Mouse (Mus musculus) liver, embryonic 11.5 days (tissue): ENCODE results near the gene Tmem143. TPM values are rescaled to one million over a fixed set of nuclear protein-coding genes. Genes with fewer than 3 reads are reported as not detected.

Source experiments
- ATAC-seq: fragments of 200-750 bp; cut with Nextera tagmentation; replicated peaks from 2 replicates; pipeline ENCODE4 v1.8.0; 2017; ENCODE audit warnings: moderate number of reproducible peaks, mild to moderate bottlenecking, moderate TSS enrichment, moderate library complexity; ENCODE audit not compliant: low FRiP score
- DNase-seq: peaks from one replicate; pipeline ENCODE4 v3.0.0-alpha.2; 2017; ENCODE audit warnings: low spot score
- H3K27ac ChIP-seq: fragments of 300-500 bp; sonication (generic); 2 replicates; pipeline ENCODE4 v1.5.1; 2014; ENCODE audit warnings: mild to moderate bottlenecking, low read depth, low read length, control low read depth
- H3K27me3 ChIP-seq: fragments of 300-500 bp; sonication (generic); replicated peaks from 2 replicates; pipeline ENCODE4 v1.6.1; 2014; ENCODE audit warnings: low read length, mixed read lengths; ENCODE audit not compliant: control insufficient read depth, insufficient read depth
- H3K36me3 ChIP-seq: fragments of 300-500 bp; sonication (generic); 2 replicates; pipeline ENCODE4 v1.6.1; 2014; ENCODE audit warnings: mild to moderate bottlenecking, low read length, moderate library complexity, mixed read lengths; ENCODE audit not compliant: control insufficient read depth, insufficient read depth
- H3K4me1 ChIP-seq: fragments of 300-500 bp; sonication (generic); replicated peaks from 2 replicates; pipeline ENCODE4 v1.6.1; 2014; ENCODE audit warnings: low read length, mixed read lengths; ENCODE audit not compliant: control insufficient read depth, insufficient read depth
- H3K4me2 ChIP-seq: fragments of 300-500 bp; sonication (generic); 2 replicates; pipeline ENCODE4 v1.6.1; 2014; ENCODE audit warnings: mild to moderate bottlenecking, control low read depth, moderate library complexity
- H3K4me3 ChIP-seq: fragments of 300-500 bp; sonication (generic); 2 replicates; pipeline ENCODE4 v1.5.1; 2014; ENCODE audit warnings: low read depth, low read length, control low read depth
- H3K9ac ChIP-seq: fragments of 300-500 bp; sonication (generic); 2 replicates; pipeline ENCODE4 v1.6.1; 2014; ENCODE audit warnings: low read depth, low read length, control low read depth
- H3K9me3 ChIP-seq: fragments of 300-500 bp; sonication (generic); 2 replicates; pipeline ENCODE4 v1.6.1; 2016; ENCODE audit warnings: low read length, inconsistent platforms, mixed read lengths; ENCODE audit not compliant: control insufficient read depth
- WGBS: fragments of 180-500 bp; shearing (Covaris S2); extraction: QIAGEN DNeasy Blood & Tissue Kit; methylation state at CpG from one replicate; pipeline ENCODE4 v1.1.7; 2014; 5-methylcytosine and 5-hydroxymethylcytosine counted together
- polyA plus RNA-seq: library from polyadenylated mRNA; unstranded; fragments of >200 nt; fragmentation: Nextera tagmentation; extraction: Ambion mirVana; gene quantifications from 2 replicates; pipeline ENCODE4 v1.2.1, GENCODE M21; 2014

The Tmem143 gene
- polyA plus RNA-seq, result 4.0 and 5.8 TPM in 2 replicates

GRCm38 (mm10) chr7:45896517-45897257, at the start of gene Tmem143, which contains the start of gene Syngr4:
TSS of gene Tmem143 (plus strand) at chr7:45896941.
TSS of gene Syngr4 (minus strand) at chr7:45896714.
- H3K9ac ChIP-seq, result peak within 1 kb of the TSS; percentile 80
- peak; percentile 95 for DNase-seq
- no peaks in the 10 kb centered on the region for H3K9me3 ChIP-seq
- no peaks in the 10 kb centered on the region for H3K27me3 ChIP-seq
- H3K36me3 ChIP-seq, result no peaks in the 10 kb centered on the region
- H3K4me3 ChIP-seq, result peak within 1 kb of the TSS; percentile 58
- peak within 1 kb of the TSS; percentile 70 for H3K27ac ChIP-seq
- H3K4me2 ChIP-seq, result peak within 1 kb of the TSS; percentile 77
- ATAC-seq, result peak; percentile 83
- peaks cover 6% of the 10 kb centered on the region for H3K4me1 ChIP-seq
- under 1% methylated on average over 40 of the region's 40 CpGs for WGBS

DNA sequence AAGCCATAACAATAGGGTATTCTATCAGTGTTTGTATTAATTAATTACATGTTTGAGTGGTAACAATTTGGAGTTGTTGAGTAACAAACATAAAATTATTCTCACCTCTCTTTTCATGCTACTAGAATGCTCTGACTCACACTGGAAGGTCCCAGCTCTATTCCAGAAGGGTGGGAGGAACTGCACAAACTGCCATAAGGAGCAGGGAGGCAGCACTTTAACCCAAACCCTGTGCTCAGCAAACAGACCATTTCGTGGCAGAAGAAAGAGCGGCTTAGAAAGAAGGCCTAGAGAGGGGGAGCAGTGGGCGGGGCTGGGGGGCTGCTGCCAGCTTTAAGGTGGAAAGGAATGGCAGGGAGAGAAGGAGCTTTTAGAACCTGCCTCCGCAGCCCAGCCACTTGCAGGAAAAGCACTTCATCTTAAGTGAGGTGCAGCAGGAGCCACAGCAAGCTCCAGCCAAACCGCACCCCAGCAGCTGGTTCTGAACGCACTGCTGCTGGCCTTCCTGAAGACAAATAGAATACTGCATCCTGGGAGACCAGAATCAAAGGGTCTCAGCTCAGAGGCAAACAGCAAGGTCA, 48.2 kb upstream of the Tmem143 start:
- 29% methylated on average over 6 of the region's 6 CpGs for WGBS
- Histone ChIP-seq H3K4me1 (no peaks in the 10 kb centered on the region), H3K9ac (no peak overlapping the region), H3K9me3 (no peaks in the 10 kb centered on the region), H3K4me3 (no peak overlapping the region), H3K4me2 (no peak overlapping the region), H3K36me3 (no peaks in the 10 kb centered on the region), H3K27ac (no peak overlapping the region), H3K27me3 (peaks cover 10% of the 10 kb centered on the region)
- ATAC-seq, result no peak
- no peak for DNase-seq

DNA sequence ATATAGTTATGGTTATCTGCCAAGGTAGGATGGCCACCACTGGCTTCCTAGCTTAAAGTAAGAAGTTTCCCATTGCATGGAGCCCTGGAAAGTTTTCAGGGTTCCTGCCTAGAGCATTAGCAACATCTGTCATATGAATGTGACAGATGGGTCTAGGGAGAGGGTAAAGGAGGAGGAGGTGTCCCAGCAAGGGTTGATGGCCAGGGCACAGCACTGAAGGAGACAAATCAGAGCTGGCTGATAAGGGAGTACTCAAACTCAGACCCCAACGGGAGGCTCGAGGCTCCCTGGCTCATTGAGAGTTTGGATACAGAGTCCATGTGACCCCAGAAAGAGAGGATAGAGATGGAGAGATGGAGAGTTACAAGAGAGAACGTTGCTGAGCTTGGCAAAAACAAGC, 46.1 kb upstream of the Tmem143 start:
- WGBS, result 55% methylated on average over 3 of the region's 3 CpGs
- Histone ChIP-seq H3K27me3 (peaks cover 14% of the 10 kb centered on the region), H3K27ac (no peak overlapping the region)

GRCm38 (mm10) chr7:45853089-45853488, 43.7 kb upstream of the Tmem143 start:
- Histone ChIP-seq H3K27me3 (peaks cover 34% of the 10 kb centered on the region), H3K27ac (no peak overlapping the region), H3K36me3 (no peaks in the 10 kb centered on the region), H3K9ac (no peak overlapping the region), H3K4me2 (no peak overlapping the region), H3K9me3 (no peaks in the 10 kb centered on the region), H3K4me1 (0 out of 2 replicates have a peak, but pooled peaks cover 2% of the 10 kb centered on the region), H3K4me3 (no peak overlapping the region)
- 79% methylated on average over 12 of the region's 12 CpGs for WGBS
- DNase-seq, result no peak
- ATAC-seq, result no peak

More for the DNA sequence above, 46.1 kb upstream of the Tmem143 start:
- Histone ChIP-seq H3K36me3 (no peaks in the 10 kb centered on the region), H3K4me2 (no peak overlapping the region), H3K9ac (no peak overlapping the region), H3K9me3 (no peaks in the 10 kb centered on the region), H3K4me1 (no peaks in the 10 kb centered on the region), H3K4me3 (no peak overlapping the region)
- DNase-seq (no peak), ATAC-seq (no peak)

- ATAC-seq (no peak), DNase-seq (no peak)
- Histone ChIP-seq H3K36me3 (no peaks in the 10 kb centered on the region), H3K9ac (no peak overlapping the region), H3K27ac (no peak overlapping the region), H3K27me3 (peaks cover 50% of the 10 kb centered on the region), H3K4me1 (0 out of 2 replicates have a peak, but pooled peaks cover 2% of the 10 kb centered on the region), H3K4me3 (peak overlapping the region; percentile 28), H3K4me2 (peak overlapping the region; percentile 58), H3K9me3 (no peaks in the 10 kb centered on the region)
- WGBS, result 4% methylated on average over 30 of the region's 30 CpGs
Observed at GRCm38 (mm10) chr7:45856950-45857901, 39.5 kb upstream of the Tmem143 start.

GRCm38 (mm10) chr7:45859008-45859407, 37.7 kb upstream of the Tmem143 start:
- Histone ChIP-seq H3K27me3 (peaks cover 56% of the 10 kb centered on the region), H3K27ac (no peak overlapping the region), H3K4me2 (no peak overlapping the region), H3K9me3 (no peaks in the 10 kb centered on the region), H3K36me3 (no peaks in the 10 kb centered on the region), H3K9ac (no peak overlapping the region), H3K4me1 (0 out of 2 replicates have a peak, but pooled peaks cover 2% of the 10 kb centered on the region), H3K4me3 (no peak overlapping the region)
- 46% methylated on average over 4 of the region's 4 CpGs for WGBS
- DNase-seq, result no peak
- no peak for ATAC-seq

DNA sequence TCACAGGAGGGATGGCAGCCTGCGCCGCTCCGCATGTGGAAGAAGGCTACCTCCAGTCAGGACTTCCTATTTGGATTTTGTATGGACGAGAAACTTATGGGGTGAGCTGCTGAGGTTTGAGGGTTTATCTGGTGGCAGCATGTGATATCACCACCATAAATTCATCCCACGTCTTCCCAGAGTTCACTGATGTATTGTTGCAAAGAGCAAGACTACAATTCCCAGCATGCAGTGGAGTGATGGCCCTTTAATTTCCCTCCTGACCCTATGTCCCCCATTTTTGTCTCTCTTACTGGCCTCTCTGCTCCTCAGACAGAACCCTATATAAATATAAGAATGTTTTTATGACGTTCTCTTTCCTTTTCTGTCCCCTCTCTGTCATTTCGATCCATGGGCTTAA, 33.9 kb upstream of the Tmem143 start:
- H3K36me3 ChIP-seq, result no peaks in the 10 kb centered on the region
- no peaks in the 10 kb centered on the region for H3K9me3 ChIP-seq
- H3K27ac ChIP-seq, result no peak overlapping the region
- H3K4me1 ChIP-seq, result peaks cover 3% of the 10 kb centered on the region; the same call in 1 of the 2 replicates
- no peak overlapping the region for H3K4me2 ChIP-seq
- no peak overlapping the region for H3K9ac ChIP-seq
- ATAC-seq, result no peak
- no peak for DNase-seq
- 79% methylated on average over 7 of the region's 7 CpGs for whole genome bisulfite sequencing
- peaks cover 46% of the 10 kb centered on the region for H3K27me3 ChIP-seq
- no peak overlapping the region for H3K4me3 ChIP-seq

- DNase-seq (no peak), ATAC-seq (no peak)
- Histone ChIP-seq H3K9me3 (no peaks in the 10 kb centered on the region), H3K4me3 (no peak overlapping the region), H3K9ac (no peak overlapping the region), H3K27ac (no peak overlapping the region), H3K27me3 (peaks cover 50% of the 10 kb centered on the region), H3K36me3 (no peaks in the 10 kb centered on the region), H3K4me2 (no peak overlapping the region), H3K4me1 (peaks cover 6% of the 10 kb centered on the region)
- WGBS, result 66% methylated on average over 3 of the region's 3 CpGs
Observed at GRCm38 (mm10) chr7:45864435-45864834, 32.3 kb upstream of the Tmem143 start.
